Mouse (Mus musculus) embryo, embryonic 11.5 days (tissue): ENCODE measurements around the gene Hoxd13.

ENCODE experiments used
- DNase-seq: peaks from one replicate; pipeline ENCODE4 v3.0.0-alpha.2; 2012; ENCODE audit warnings: low read depth, low spot score

The Hoxd13 gene

DNA sequence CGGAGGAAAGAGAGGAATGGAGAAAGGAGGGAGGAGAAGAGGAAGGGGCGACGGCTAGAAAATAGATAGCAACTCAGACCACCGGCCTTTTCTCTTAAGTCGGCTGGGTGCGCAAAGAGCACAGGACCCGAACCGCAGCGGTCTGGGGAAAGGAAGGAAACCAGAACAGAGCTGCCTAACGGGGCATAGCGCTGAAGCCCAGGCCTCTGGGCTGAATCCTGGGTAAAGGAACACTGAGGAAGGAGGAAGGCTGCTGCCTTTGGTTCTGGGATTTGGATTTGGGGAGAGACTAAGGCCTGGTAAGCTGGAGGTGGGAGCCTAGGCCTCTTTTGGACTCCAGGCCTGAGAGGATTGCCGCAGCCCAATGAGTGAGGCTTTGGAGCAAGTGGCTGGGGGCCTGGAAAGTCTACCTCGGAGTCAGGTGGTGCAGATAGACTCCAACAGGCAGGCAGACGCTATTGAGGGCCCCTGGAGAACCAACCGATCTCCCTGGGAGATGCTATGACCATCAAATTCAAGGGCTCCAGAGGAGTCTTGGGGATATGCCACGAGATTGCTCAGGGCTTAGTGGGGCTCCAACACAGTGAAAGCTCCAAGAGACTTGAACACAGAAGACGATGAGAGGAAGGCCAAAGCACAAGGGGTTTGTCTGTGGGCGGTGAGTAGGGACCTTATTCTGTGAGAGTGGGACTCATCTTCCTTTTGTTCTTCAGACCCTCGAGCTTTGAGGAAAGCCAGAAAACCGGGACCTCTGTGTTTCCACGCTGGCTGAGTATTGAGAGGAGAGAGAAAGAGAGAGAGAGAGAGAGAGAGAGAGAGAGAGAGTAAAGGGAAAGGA lies 12.7 kb downstream of the Hoxd13 start:
- DNase-seq = no peak

DNA sequence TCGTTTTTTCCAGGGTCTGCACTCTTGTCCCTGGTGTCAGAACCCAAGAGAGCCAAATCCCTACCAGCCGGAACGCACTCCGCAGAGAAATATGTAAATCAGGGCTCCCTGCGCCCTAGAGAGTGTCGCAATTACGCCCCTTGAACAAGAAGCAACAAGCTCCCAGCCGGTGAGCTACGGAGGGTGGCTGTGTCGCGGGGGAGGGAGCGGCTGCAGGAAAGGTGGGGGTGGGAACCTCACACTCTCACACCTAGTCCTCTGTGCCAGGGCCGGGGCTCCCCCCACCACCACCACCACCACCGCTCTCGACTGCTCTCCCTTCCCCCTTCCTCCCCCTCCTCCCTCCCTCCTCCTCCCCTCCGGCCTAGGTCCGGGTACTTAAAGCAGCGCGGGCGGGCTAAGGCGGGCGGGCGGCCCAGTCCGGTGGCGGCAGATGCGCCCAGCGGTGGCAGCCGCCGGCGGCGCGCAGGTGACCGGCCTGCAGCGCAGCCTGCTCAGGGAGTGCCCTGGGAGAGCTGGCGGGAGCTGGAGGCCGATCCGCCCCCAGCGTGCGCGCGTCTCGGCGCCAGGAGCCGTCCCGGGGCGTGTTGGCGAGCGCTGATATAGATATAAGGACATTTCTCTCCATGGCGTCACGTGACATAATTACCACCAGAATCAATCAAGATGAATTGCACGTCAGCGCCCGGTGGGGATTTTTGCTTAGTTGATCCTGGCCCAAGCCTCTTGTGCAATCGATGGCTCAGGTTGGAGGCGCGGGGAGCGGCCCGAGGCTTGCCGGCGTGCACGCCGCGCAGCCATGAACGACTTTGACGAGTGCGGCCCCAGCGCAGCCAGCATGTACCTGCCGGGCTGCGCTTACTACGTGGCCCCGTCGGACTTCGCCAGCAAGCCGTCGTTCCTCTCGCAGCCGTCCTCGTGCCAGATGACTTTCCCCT lies 13.8 kb downstream of the Hoxd13 start:
- DNase-seq = no peak

DNA sequence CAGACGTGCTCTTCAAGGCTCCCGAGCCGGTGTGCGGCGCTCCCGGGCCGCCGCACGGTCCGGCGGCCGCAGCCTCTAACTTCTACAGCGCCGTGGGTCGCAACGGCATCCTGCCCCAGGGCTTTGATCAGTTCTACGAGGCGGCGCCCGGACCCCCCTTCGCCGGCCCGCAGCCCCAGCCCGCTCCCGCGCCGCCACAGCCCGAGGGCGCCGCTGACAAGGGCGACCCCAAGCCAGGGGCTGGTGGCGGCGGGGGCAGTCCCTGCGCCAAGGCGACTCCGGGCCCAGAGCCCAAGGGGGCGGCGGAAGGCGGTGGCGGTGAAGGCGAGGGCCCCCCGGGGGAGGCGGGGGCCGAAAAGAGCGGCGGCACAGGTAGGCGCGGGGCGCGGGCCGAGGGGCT lies 14.7 kb downstream of the Hoxd13 start:
- DNase-seq = no peak

DNA sequence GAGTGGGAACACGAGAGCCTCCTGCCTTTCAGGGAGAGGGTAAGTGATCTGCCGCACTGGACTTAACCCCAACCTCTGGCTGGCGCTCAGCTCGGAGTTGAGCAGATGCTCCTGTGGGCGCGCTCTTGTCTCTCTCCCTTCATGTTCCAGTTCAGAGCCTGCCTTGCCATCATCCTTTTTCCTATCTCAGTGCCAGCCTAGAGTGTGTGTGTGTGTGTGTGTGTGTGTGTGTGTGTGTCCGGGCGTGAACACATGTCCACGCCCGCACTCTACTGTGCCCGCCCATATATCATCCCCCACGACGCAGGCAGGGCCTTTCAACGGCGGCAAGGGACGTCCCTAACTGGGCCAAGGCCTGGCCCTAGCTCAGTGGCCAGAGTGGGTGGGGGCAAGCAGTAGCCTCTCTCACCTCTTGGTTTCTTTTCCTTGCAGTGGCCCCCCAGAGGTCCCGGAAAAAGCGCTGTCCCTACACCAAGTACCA lies 15.4 kb downstream of the Hoxd13 start:
- DNase-seq = no peak

DNA sequence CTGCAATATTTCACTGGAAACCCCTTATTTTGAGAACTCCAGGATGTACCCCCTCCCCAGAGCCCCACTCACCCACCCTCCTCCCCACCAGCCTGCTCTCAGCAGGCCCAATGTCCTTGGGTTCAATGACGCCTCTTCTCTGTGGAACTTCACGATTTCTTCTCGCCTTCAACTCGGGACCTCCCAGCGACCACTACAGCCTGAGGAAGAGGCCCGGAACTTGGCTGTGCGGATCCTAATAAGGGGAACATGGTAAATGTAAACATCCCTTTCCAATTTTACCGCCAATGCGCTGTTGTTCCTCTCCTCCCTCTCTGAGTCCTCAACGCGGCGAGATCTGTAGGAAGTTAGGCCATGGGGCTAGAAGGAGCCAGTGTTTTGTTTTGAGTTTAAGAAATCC lies 16.0 kb downstream of the Hoxd13 start:
- no peak for DNase-seq

DNA sequence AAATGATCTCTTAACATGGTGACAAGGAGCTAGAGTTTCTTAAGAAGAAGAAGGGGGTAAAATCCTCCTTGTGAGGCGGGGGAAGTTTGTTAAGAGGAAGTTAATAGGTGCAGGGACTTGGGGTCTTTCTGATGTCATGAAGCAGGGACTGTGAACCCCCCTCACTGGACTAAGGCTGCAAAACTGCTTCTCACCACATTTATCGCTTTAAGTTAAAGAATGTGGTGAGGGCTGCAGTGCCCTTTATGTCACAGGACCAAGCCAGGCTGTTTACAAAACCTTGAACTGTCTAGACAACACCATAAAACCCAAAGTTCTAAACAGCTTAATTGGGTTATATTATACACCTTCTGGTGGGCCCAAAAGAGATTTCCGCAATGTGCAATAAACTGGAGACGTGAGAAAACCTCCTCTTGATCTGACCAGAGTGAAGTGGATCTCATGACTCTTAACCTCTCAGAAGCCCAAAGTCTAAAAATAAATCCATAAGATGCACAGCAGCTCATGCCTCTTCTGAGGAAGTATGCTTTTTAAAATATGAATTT lies 17.0 kb downstream of the Hoxd13 start:
- no peak for DNase-seq

DNA sequence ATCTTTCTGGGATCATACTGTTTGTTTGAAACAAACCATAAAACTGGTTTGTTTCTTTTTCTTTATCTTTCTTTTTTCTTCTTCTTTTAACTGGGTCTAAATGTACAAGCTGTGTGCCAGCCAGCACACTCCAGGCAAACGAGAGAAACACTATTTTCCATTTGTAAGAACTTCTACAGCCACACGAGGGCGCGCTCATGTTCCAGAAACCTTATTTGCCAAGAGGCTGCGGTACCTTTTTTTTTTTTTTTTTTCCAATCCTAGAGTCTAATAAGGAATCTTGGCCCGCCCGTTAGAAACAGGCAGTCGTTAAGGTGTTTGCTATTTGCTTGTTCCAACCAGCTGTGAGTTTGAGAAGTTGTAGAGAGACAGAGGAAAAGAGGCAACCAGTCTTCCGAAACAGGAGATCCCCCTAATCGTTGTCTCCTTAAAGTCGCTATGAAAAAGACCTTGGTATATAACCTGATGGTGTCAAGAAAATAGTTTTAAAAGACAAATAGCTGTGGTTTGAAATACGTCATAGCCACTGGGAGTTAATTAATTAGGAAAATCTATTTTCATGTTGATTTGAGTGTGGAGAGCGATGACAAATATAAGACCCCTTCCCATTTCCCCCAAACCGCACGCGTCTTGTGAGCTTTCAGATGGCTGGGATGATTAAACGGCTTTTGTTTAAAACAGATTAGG lies 18.3 kb downstream of the Hoxd13 start:
- DNase-seq = peak; percentile 78

DNA sequence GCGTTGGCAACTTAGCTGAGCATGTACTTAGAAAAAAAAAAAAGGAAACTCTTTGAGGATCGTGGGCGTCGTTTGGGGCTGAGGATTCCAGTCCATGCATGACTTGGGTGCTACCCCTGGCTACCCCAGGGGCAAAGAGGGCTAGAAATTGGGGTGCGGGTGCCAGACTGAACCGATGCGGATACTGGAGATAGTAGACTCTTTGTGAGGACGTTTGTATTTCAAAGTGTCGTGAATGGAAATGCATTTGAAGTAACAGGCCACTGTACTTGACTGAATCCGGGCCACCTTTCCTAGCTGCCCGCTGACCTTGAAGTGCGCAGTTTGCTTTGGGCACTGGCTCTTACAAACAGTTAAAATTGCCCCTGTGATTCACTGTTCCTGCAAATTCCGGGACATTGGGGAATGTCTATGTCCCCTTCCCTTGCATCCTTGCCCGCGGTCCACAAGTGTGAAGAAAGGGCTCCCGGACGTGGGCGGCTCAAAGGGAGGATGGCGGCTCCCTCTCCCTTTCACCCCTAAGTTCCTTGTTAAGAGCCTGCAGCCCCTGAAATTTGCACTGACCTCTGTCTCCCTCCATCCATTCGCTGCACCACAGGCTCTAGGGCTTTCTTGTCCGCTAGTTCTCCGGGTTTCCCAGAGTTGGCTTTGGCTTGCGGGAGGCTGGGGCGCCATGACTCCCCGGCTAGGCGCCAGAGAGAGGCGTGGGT lies 19.0 kb downstream of the Hoxd13 start:
- DNase-seq = no peak

DNA sequence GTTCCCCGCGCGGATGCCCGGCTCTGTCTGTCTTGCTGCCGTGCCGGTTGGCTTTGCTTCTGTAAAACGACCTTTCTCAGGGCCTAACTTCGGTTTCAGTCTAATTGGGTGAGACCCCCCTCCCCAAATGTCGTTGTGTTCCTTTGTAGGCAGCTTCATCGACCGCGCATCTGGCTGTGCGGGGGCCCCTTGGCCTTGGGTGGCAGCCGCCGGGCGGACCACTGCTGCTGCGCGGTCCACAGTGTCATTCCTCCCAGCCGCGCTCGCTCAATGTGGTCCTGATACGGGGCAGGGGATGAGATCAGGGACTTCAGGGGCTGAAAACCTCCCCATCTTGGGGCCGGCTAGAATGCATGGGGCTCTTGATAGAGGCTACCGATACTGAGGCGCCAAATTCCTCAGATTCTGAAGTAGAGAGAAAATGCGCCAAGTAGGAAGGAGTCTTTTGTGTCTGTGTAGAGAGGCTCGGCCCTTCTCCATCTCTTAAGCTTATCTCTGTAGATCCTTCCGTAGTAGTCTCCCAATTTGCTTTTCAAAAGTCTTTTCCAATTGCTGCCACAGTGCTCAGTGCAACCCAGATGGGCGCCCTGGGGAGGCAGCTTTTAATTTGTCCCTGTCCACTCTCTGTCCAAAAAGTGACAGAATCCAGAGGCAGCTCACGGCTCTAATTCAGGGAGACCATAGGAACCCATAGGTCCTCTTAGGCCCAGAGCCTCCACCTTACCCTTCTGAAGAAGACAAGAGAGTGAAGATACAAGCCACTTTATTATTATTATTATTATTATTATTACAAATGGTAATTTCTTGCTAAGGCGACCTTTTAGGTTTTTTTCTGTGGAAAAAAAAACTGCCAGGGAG lies 19.8 kb downstream of the Hoxd13 start:
- DNase-seq = no peak

DNA sequence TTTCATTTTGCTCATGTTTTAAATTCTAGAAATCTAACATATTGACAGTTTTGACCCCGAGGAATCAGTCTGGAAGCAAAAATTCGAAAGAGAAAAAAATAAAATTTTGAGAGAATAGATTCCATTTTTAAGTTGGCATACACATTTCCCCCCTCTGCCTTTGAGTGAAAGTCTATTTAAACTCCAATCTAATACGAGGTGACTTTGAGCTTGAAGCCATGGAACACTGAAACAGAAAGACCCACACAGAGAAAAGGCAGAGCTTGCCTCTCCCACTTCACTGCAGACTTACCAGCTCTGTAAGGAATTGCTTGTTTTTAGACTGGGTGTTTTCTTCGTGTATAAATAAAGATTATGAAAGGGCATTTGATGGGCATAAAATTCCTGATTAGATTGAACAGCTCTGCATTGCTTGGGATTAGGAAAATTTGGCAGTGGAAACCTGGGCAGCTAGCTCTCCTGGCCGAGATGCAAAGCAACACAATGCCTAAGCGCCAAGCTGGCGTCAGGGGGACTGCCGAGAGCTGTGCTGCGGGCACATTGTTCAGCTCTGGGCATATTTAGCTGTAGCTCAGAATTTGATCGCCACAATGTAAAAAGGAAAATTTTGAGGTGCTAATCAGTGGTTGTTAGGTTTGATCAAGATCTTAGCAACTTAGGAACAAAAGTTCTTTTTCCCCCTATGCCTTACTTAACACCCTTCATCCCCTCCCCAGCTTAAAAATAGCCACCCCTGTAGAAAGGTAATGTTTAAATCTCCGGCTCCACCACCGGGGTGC lies 20.9 kb downstream of the Hoxd13 start:
- DNase-seq = no peak

DNA sequence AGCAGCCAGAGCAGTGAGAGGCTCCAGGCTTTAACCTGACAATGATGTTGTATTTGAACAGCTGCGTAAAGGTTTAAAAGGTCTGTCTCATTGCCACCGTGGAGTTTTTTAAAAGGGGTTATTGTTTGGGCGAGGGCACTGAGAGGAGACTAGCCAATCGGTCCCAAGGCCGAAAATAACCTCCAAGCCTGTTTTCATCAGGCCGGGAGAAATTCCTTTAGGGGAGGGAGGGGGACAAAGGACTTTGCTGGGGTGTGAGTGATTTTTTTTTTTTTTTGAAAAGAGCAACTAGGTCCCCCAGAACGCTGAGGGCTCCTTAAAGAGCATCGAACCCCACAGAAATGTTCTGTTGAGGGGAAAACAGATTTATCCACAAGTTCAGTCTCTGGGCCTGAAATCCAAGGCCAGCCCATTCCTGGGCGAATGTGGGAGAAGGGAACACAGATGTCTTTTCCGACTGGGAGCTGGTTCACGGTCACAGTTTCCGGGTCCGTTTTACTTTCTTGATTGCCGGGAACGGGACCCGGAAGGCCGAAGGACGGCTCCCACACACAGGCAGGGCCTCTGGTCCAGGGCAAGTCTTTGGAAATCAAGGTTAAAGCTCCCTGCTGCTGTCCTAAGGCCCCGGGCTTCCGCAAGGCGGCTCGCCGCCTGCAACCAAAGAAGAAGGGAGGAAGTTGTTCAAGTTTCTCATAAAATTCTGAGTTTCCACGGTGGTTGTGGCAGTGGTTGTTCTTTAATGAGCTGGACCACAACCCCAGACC lies 21.6 kb downstream of the Hoxd13 start:
- DNase-seq = no peak

DNA sequence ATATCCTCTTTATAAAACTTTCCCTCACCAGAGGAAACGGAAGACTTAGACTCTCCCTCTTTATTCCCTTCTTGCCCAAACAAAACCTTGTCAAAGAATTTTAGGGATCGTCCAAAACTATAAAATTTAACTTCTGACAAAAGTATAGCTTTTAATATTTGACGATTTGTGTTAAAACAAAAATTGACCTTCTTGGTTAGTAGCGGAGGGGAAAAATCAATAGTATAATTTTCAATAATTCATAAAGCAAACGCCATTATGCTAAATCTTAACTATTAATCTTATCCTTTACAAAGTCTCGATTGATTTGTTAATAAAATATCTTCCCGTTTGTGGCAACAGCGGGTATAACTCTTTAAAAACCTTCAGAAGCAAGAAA lies 22.2 kb downstream of the Hoxd13 start:
- DNase-seq = no peak

DNA sequence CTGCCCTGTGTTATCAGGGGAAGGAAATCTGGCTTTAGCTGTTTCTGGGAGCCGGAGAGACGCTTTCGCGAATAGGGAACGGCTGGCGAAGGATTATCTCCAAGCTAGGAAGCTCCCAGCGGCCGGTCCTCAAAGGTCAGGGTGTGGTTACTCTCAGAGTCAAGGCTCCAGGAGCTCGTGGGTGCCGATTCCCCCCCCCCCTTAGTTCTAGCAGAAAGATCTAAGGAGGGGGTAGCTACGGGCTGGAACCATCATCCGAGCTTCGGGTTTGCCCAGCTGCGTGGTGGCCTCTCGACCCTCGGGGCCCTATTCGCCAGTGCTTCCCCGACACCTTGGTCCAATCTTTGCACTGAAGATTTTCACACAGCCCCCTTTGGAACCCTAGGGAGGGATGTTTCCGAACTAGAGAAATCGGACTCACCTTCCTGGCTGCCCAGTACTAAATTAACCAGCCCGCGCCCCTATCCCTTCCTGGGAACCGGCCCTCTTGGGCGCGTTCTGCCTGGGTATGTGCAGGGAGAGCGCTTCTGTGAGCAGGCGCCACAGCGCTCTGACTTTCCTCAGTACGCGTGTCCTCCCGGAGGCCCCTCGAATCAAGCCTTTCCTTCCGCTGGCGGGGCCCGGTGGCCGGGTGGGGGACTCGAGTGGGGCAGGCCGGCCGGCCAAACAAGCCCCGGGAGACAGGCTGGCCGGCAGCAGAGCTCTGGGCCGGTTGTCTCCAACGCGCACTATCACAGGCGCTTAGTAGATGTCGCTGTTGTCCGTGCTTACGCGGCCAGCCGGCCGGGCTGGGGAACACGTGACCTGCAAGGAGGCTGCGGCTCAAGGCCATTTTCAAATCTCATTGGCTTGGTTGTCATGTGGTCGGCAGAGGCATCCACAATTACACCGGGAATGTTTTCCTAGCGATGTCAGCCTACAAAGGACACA lies 23.2 kb downstream of the Hoxd13 start, which contains the start of gene Hoxd10:
Gene Hoxd10 (plus strand): TSS at position 903 of the 930 bp plus-strand sequence.
- peak; percentile 82 for DNase-seq

DNA sequence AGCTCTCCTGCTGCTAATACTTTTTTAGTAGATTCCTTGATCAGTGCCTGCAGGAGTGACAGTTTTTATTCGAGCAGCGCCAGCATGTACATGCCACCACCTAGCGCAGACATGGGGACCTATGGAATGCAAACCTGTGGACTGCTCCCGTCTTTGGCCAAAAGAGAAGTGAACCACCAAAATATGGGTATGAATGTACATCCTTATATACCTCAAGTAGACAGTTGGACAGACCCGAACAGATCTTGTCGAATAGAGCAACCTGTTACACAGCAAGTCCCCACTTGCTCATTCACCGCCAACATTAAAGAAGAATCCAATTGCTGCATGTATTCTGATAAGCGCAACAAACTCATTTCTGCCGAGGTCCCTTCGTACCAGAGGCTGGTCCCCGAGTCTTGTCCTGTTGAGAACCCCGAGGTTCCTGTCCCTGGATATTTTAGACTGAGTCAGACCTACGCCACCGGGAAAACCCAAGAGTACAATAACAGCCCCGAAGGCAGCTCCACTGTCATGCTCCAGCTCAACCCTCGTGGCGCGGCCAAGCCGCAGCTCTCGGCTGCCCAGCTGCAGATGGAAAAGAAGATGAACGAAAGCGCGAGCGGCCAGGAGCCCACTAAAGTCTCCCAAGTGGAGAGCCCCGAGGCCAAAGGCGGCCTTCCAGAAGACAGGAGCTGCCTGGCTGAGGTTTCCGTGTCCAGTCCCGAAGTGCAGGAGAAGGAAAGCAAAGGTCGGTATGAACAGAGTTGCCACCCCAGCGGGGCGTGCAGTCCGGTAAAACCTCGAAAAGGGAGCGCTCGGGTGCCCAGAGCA lies 24.1 kb downstream of the Hoxd13 start:
- no peak for DNase-seq

DNA sequence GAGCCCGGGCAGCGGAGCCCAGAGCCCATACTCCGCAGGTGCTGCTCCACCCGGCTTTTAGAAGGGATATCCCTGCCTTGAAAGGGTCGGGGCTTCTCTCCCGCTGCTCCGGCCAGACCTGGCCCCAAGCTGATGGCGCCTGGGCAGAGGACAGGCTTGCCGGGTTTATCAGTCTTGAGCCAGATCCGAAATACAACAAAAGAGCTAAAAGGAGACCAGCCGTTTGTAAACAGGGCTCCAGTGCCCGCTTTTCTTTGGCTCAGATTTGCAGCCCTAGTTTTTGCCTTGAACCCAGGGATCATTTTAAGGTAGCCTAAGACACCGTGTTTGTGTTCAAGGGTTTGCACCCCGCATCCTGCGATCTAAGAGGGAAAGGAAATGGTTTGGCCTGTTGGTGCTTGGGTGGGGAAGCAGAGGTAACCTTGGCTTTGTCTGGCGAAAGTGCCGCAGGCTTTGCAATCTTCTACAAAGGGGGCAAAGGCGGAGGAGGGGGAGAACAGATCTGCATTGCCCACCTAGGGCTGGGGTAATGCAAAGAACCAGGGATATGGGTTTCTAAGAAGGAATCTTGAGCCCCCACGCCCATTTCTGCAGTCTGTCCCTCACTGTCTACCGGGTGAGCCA lies 24.8 kb downstream of the Hoxd13 start:
- no peak for DNase-seq

DNA sequence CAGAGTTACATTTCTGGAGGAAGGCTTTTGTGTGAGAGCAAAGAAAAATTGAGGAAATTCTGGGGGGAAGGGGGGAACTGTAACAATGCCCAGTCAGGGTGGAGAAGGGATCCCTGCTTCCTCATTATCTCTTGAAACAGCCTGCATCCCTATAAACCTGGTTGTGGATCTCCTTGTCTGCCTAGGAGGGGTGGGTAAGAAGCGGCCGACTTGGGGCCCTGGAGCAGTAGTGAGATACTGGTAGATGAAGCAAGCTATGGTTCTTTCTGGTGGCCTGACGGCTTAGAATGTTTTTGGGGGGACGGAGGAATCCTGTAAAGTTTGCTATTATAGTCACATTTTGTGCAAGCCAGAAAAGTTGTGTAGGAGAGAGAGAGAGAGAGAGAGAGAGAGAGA lies 25.3 kb downstream of the Hoxd13 start:
- DNase-seq = no peak
